Mouse (Mus musculus): ENCODE data around the gene Olfr876. TPM values are rescaled to one million over a fixed set of nuclear protein-coding genes. Genes with fewer than 3 reads are reported as not detected.
A peak's percentile ranks its signal among the peaks of the same experiment; 100 is the strongest.

Olfr876 gene
- polyA plus RNA-seq, 1 experiment from 2014 or later = not detected

- DNase-seq (ENCODE audit: low read depth, low spot score) (no peak), ATAC-seq (no peak)
- ChIA-PET CTCF (no interaction called here), POLR2A (no interaction called here)
- H3K27me3 ChIP-seq = no peaks in the 10 kb centered on the region
- no peak for TF ChIP-seq CTCF (IDR thresholded peaks at IDR 0.05)
- in situ Hi-C loops (cut with MboI; ENCODE audit: low pct_unique_long_range_greater_than_20kb) = no loop called here
Observed at GRCm38 (mm10) chr9:37808976-37809375, 6.1 kb downstream of the Olfr876 start.

- ChIA-PET POLR2A (no interaction called here), CTCF (interaction anchor here (1.0 kb wide), 1 partner anchor 10 kb away, joined by 3 read pairs; no protein-coding TSS in a partner anchor)
- no peaks in the 10 kb centered on the region for H3K27me3 ChIP-seq
- in situ Hi-C loops (cut with MboI; ENCODE audit: low pct_unique_long_range_greater_than_20kb) = no loop called here
- ATAC-seq (no peak), DNase-seq (ENCODE audit: low read depth, low spot score) (no peak)
- TF ChIP-seq CTCF (IDR thresholded peaks at IDR 0.05) = no peak
Observed at GRCm38 (mm10) chr9:37814696-37815095, 11.9 kb downstream of the Olfr876 start.

GRCm38 (mm10) chr9:37829881-37830280 lies 27.1 kb downstream of the Olfr876 start:
- POLR2A ChIA-PET = no interaction called here
- DNase-seq (ENCODE audit: low read depth, low spot score) = no peak
- CTCF ChIA-PET = no interaction called here
- ATAC-seq = no peak
- no peaks in the 10 kb centered on the region for H3K27me3 ChIP-seq
- no peak for TF ChIP-seq CTCF (IDR thresholded peaks at IDR 0.05)
- in situ Hi-C loops (cut with MboI; ENCODE audit: low pct_unique_long_range_greater_than_20kb) = no loop called here

- in situ Hi-C loops (cut with MboI; ENCODE audit: low pct_unique_long_range_greater_than_20kb) = no loop called here
- TF ChIP-seq CTCF (IDR thresholded peaks at IDR 0.05) = no peak
- POLR2A ChIA-PET = no interaction called here
- peak; percentile 57 for DNase-seq (ENCODE audit: low read depth, low spot score)
- ATAC-seq = peak; percentile 85
- CTCF ChIA-PET = no interaction called here
- no peaks in the 10 kb centered on the region for H3K27me3 ChIP-seq
Observed at GRCm38 (mm10) chr9:37833341-37833740, 30.5 kb downstream of the Olfr876 start.

- no peak for ATAC-seq
- ChIA-PET POLR2A (no interaction called here), CTCF (no interaction called here)
Observed at GRCm38 (mm10) chr9:37849267-37849666, 46.4 kb downstream of the Olfr876 start.

GRCm38 (mm10) chr9:37853969-37854368 lies 51.1 kb downstream of the Olfr876 start, which contains the start of gene Olfr877:
TSS of gene Olfr877 (plus strand) at chr9:37854269.
- TF ChIP-seq CTCF (IDR thresholded peaks at IDR 0.05) = no peak
- in situ Hi-C loops (cut with MboI; ENCODE audit: low pct_unique_long_range_greater_than_20kb) = no loop called here
- DNase-seq (ENCODE audit: low read depth, low spot score) (no peak), ATAC-seq (no peak)
- H3K27me3 ChIP-seq = peaks cover 10% of the 10 kb centered on the region
- POLR2A ChIA-PET = no interaction called here
- CTCF ChIA-PET = no interaction called here

More at GRCm38 (mm10) chr9:37849267-37849666, 46.4 kb downstream of the Olfr876 start:
- DNase-seq (ENCODE audit: low read depth, low spot score) = no peak
- peaks cover 15% of the 10 kb centered on the region for H3K27me3 ChIP-seq
- TF ChIP-seq CTCF (IDR thresholded peaks at IDR 0.05) = no peak
- in situ Hi-C loops (cut with MboI; ENCODE audit: low pct_unique_long_range_greater_than_20kb) = no loop called here

Other genes with a start within 250 kb of the Olfr876 start
- 26.7 TPM for gene Siae, start 247.3 kb upstream of the Olfr876 start, polyA plus RNA-seq (2021)
- gene Spa17, start 189.3 kb upstream of the Olfr876 start, polyA plus RNA-seq (2021) = 11.6 TPM
- gene Tbrg1, start 145.7 kb upstream of the Olfr876 start, polyA plus RNA-seq (2021) = 97.7 TPM
- gene Panx3, start 133.8 kb upstream of the Olfr876 start, polyA plus RNA-seq (2021) = not detected
- gene Olfr160, start 86.8 kb upstream of the Olfr876 start, polyA plus RNA-seq (2021) = not detected
- not detected for gene Olfr874, start 57.9 kb upstream of the Olfr876 start, polyA plus RNA-seq (2021)
- gene Olfr875, start 31.2 kb upstream of the Olfr876 start, polyA plus RNA-seq (2021) = not detected
- not detected for gene Olfr877, start 51.2 kb downstream of the Olfr876 start, polyA plus RNA-seq (2021)
- gene Olfr145, start 93.7 kb downstream of the Olfr876 start, polyA plus RNA-seq (2021) = not detected
- not detected for gene Olfr878, start 114.8 kb downstream of the Olfr876 start, polyA plus RNA-seq (2021)
- not detected for gene Olfr881, start 188.8 kb downstream of the Olfr876 start, polyA plus RNA-seq (2021)
- gene Olfr883, start 222.8 kb downstream of the Olfr876 start, polyA plus RNA-seq (2021) = not detected
- not detected for gene Olfr884, start 243.5 kb downstream of the Olfr876 start, polyA plus RNA-seq (2021)